31 mouse cellular contexts compared by ENCODE assay signal in genomic region chr5:112956841-112957240, GRCm38 (mm10). TPM values are rescaled to one million over a fixed set of nuclear protein-coding genes. Genes with fewer than 3 reads are reported as not detected.
DNase-seq lines count a peak whose midpoint lies in the region; ATAC-seq and TF ChIP-seq lines count a peak whose summit lies in the region.
"Had no signal": no experiment of that assay in that cellular context is flagged by ENCODE, and none has a peak within 500 bp of the region (broad histone marks: within the 10 kb centered on the region; RNA-seq: fewer than 3 reads in every experiment).

No protein-coding gene starts in this region.

- TF ChIP-seq CTCF in heart, postnatal 0 days (IDR thresholded peaks at IDR 0.05; ENCODE audit: low read depth), result no peak

- H3K4me3 ChIP-seq in heart, embryonic 12.5 days, result no peak overlapping the region
- peak overlapping the region; percentile 27 for H3K4me3 ChIP-seq in heart, postnatal 0 days (ENCODE audit: low read depth, low read length)
- H3K4me3 ChIP-seq: embryonic facial prominence, embryonic 13.5 days; forebrain, embryonic 10.5 days; forebrain, embryonic 15.5 days; hindbrain, embryonic 10.5 days; hindbrain, embryonic 15.5 days; kidney, embryonic 15.5 days; layer of hippocampus, adult 2 months; limb, embryonic 13.5 days; liver, embryonic 15.5 days; megakaryocyte, embryonic 14.5 days; midbrain, embryonic 13.5 days; neural tube, embryonic 13.5 days had no signal

- H3K4me1 ChIP-seq in heart, embryonic 12.5 days (replicated peaks), result peaks cover 24% of the 10 kb centered on the region
- peaks cover 20% of the 10 kb centered on the region; the same call in 1 of the 2 replicates for H3K4me1 ChIP-seq in heart, postnatal 0 days (ENCODE audit: control insufficient read depth, insufficient read depth)
- H3K4me1 ChIP-seq: forebrain, embryonic 15.5 days; megakaryocyte, embryonic 14.5 days had no signal

- peak; percentile 19 to 36 for DNase-seq in heart, adult 18-20 months
- no peak for DNase-seq in heart, postnatal 25 days (ENCODE audit: low spot score)
- peak; percentile 26 for DNase-seq in heart, adult 8-10 months (ENCODE audit: low spot score)
- DNase-seq in heart, postnatal 0 days (ENCODE audit: low spot score), result peak; percentile 40
- no peak for DNase-seq in ovary, postnatal 10 days (ENCODE audit: low spot score)
- DNase-seq in kidney, postnatal 36 days, result no peak
- DNase-seq: adrenal gland, postnatal 25 days; cerebellum, adult 11-12 months; cerebellum, postnatal 10 days; gastrocnemius, postnatal 36 days; kidney, adult 11 months; kidney, postnatal 25 days; lung, postnatal 36 days; retina, postnatal 1 day; right cerebral cortex, postnatal 14 days had no signal

- WGBS in heart, embryonic 12.5 days, result 32% methylated on average over 12 of the region's 12 CpGs
- 9% methylated on average over 12 of the region's 12 CpGs for WGBS in heart, postnatal 0 days

- peak overlapping the region; percentile 43 for H3K4me2 ChIP-seq in heart, embryonic 12.5 days
- H3K4me2 ChIP-seq in heart, postnatal 0 days (ENCODE audit: low read depth, low read length), result peak overlapping the region; percentile 48
- H3K4me2 ChIP-seq: embryonic facial prominence, embryonic 13.5 days; forebrain, embryonic 15.5 days; hindbrain, embryonic 15.5 days; kidney, embryonic 15.5 days; limb, embryonic 13.5 days; liver, embryonic 15.5 days; midbrain, embryonic 13.5 days; neural tube, embryonic 13.5 days had no signal

- H3K27ac ChIP-seq in heart, embryonic 12.5 days (ENCODE audit: poor library complexity, severe bottlenecking), result peak overlapping the region; percentile 18; the same call in 1 of the 2 replicates
- H3K27ac ChIP-seq in heart, postnatal 0 days (ENCODE audit: low read depth), result no peak overlapping the region
- H3K27ac ChIP-seq: embryonic facial prominence, embryonic 13.5 days; forebrain, embryonic 10.5 days; forebrain, embryonic 15.5 days; hindbrain, embryonic 10.5 days; hindbrain, embryonic 15.5 days; kidney, embryonic 15.5 days; layer of hippocampus, adult 2 months; limb, embryonic 13.5 days; liver, embryonic 15.5 days; midbrain, embryonic 13.5 days; neural tube, embryonic 13.5 days had no signal

- no peaks in the 10 kb centered on the region for H3K9me3 ChIP-seq in heart, embryonic 12.5 days (replicated peaks)
- no peaks in the 10 kb centered on the region for H3K9me3 ChIP-seq in heart, postnatal 0 days (replicated peaks; ENCODE audit: control insufficient read depth, low read length)
- H3K9me3 ChIP-seq: embryonic facial prominence, embryonic 13.5 days; forebrain, embryonic 10.5 days; forebrain, embryonic 15.5 days; hindbrain, embryonic 10.5 days; hindbrain, embryonic 15.5 days; kidney, embryonic 15.5 days; limb, embryonic 13.5 days; liver, embryonic 15.5 days; megakaryocyte, embryonic 14.5 days; midbrain, embryonic 13.5 days; neural tube, embryonic 13.5 days had no signal

- no peaks in the 10 kb centered on the region for H3K27me3 ChIP-seq in heart, embryonic 12.5 days (replicated peaks)
- H3K27me3 ChIP-seq in heart, postnatal 0 days (ENCODE audit: control insufficient read depth, insufficient read depth, low read length), result no peaks in the 10 kb centered on the region
- H3K27me3 ChIP-seq: embryonic facial prominence, embryonic 13.5 days; forebrain, embryonic 15.5 days; hindbrain, embryonic 15.5 days; kidney, embryonic 15.5 days; limb, embryonic 13.5 days; liver, embryonic 15.5 days; midbrain, embryonic 13.5 days; neural tube, embryonic 13.5 days had no signal

- no peak for TF ChIP-seq EP300 in heart, postnatal 0 days (IDR thresholded peaks at IDR 0.05; ENCODE audit: low read depth)

- no peak for ATAC-seq in heart, embryonic 12.5 days (ENCODE audit: insufficient number of reproducible peaks, low FRiP score)
- no peak for ATAC-seq in heart, postnatal 0 days (ENCODE audit: insufficient read depth, low read depth)
- ATAC-seq: forebrain, embryonic 15.5 days; inflammation-experienced regulatory T-cells, adult 6 months; midbrain, embryonic 13.5 days; Patski had no signal

- intact Hi-C loops in heart, postnatal 25 days (cut with DNase I), result no loop called here

- H3K36me3 ChIP-seq in heart, embryonic 12.5 days, result peaks cover 9% of the 10 kb centered on the region
- no peaks in the 10 kb centered on the region; the same call in none of the 2 replicates for H3K36me3 ChIP-seq in heart, postnatal 0 days (replicated peaks; ENCODE audit: control insufficient read depth, insufficient read depth, low read length)
- H3K36me3 ChIP-seq: forebrain, embryonic 10.5 days; forebrain, embryonic 15.5 days; hindbrain, embryonic 10.5 days; hindbrain, embryonic 15.5 days; kidney, embryonic 15.5 days; liver, embryonic 15.5 days; neural tube, embryonic 13.5 days had no signal

- no peak overlapping the region for H3K9ac ChIP-seq in heart, embryonic 12.5 days
- H3K9ac ChIP-seq in heart, postnatal 0 days (replicated peaks; ENCODE audit: low read depth, low read length), result 0 out of 2 replicates have a peak overlapping the region, but pooled peaks have one; percentile 11
- H3K9ac ChIP-seq: embryonic facial prominence, embryonic 13.5 days; forebrain, embryonic 15.5 days; hindbrain, embryonic 15.5 days; kidney, embryonic 15.5 days; limb, embryonic 13.5 days; liver, embryonic 15.5 days; midbrain, embryonic 13.5 days; neural tube, embryonic 13.5 days had no signal

RNA-seq across cellular contexts. Expression of gene Grk3, which starts 58.8 kb away (rescaled TPM):
- 1 to 10 TPM; 5.1 to 7.2 TPM for total RNA-seq in heart, adult 18-20 months (2021)
- total RNA-seq in heart, postnatal 25 days (2021), result 1 to 10 TPM; 5.1 to 6.6 TPM
- total RNA-seq in heart, adult 8-10 months (2022), result 1 to 10 TPM; 3.5 to 5.2 (median 4.6) TPM
- polyA plus RNA-seq in heart, embryonic 12.5 days (2016; fragmentation: Nextera tagmentation; extraction: Ambion mirVana), result 14.1 and 16.1 TPM in 2 replicates
- total RNA-seq in heart, postnatal 0 days (2014; rRNA removed; ENCODE audit: low replicate concordance), result 33.8 and 41.8 TPM in 2 replicates
- polyA plus RNA-seq in heart, postnatal 0 days (2015; fragmentation: Nextera tagmentation; extraction: Ambion mirVana), result 12.2 and 12.3 TPM in 2 replicates
- total RNA-seq: MEL had no signal
- polyA plus RNA-seq: Patski had no signal

Comparison
In these comparisons a context has a peak if more than half of its experiments do, and no peak if none do; other contexts are left out.
1. DNase-seq: peak in heart, adult 18-20 months (2 of 2), heart, adult 8-10 months (single experiment) and heart, postnatal 0 days (single experiment); none in heart, postnatal 25 days (single experiment), ovary, postnatal 10 days (single experiment) and kidney, postnatal 36 days (0 of 2).